Mouse (Mus musculus) ES-E14 (cell line): ENCODE data around the gene Atp6v0a1.

Source experiments
- CHD2 ChIP-seq: IDR thresholded peaks from 2 replicates; pipeline ENCODE4 v1.6.1; 2014; ENCODE audit warnings: mild to moderate bottlenecking, low read depth, low read length, inconsistent platforms
- HCFC1 ChIP-seq: IDR thresholded peaks from 2 replicates; pipeline ENCODE4 v1.6.1; 2012; ENCODE audit warnings: low read length, inconsistent platforms, borderline replicate concordance; ENCODE audit not compliant: insufficient read depth
- MAFK ChIP-seq: IDR thresholded peaks from 2 replicates; pipeline ENCODE4 v1.6.1; 2014; ENCODE audit warnings: mild to moderate bottlenecking, low read depth, low read length, inconsistent platforms; ENCODE audit not compliant: insufficient read depth
- ZC3H11A ChIP-seq: IDR thresholded peaks from 2 replicates; pipeline ENCODE4 v1.6.1; 2012; ENCODE audit warnings: low read depth, mild to moderate bottlenecking, inconsistent platforms, low read length, borderline replicate concordance
- ZNF384 ChIP-seq: IDR thresholded peaks from 2 replicates; pipeline ENCODE4 v1.6.1; 2012; ENCODE audit warnings: low read depth, low read length, inconsistent platforms

DNA sequence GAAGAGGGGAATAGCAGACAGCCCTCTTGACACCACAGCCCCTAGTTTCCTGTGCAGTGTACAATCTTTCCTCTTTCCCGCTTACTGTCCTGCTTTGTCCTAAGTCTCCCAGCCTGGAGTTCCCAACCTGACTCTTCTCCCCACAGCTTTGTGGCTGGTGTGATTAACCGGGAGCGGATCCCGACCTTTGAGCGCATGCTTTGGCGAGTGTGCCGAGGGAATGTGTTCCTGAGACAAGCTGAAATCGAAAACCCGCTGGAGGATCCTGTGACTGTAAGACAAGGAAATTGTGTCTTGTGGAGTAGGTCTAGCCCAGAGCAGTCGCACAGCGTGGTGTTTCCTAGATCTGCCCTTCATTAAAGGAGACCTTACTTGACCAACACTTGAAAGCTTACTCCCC is 17.9 kb downstream of the Atp6v0a1 start:
- TF ChIP-seq ZC3H11A = no peak
- TF ChIP-seq CHD2 = no peak
- no peak for TF ChIP-seq ZNF384
- TF ChIP-seq HCFC1 = no peak
- TF ChIP-seq MAFK = no peak
